Mouse (Mus musculus): ENCODE results near the gene Kirrel3. TPM values are rescaled to one million over a fixed set of nuclear protein-coding genes. Genes with fewer than 3 reads are reported as not detected.

The Kirrel3 gene
- total RNA-seq, 2 experiments from 2014 or later: 0.61 to 0.77 TPM

- H3K4me3 ChIP-seq: no peak overlapping the region
- TF ChIP-seq CTCF (IDR thresholded peaks at IDR 0.05): no peak
- intact Hi-C loops (cut with DNase I): loop anchor here (5.0 kb wide), 1 partner anchor 64 kb away; no protein-coding TSS in a partner anchor
Measured at GRCm38 (mm10) chr9:35048449-35048848, 562.8 kb downstream of the Kirrel3 start.

GRCm38 (mm10) chr9:35049891-35050527 is 564.3 kb downstream of the Kirrel3 start:
- 0 out of 2 replicates have a peak overlapping the region, but pooled peaks have one; percentile 16 for H3K27ac ChIP-seq
- DNase-seq: no peak

More at GRCm38 (mm10) chr9:35048449-35048848, 562.8 kb downstream of the Kirrel3 start:
- no peak for DNase-seq
- H3K27ac ChIP-seq: no peak overlapping the region

GRCm38 (mm10) chr9:35050701-35051454 is 565.2 kb downstream of the Kirrel3 start:
- DNase-seq: no peak
- 0 out of 2 replicates have a peak overlapping the region, but pooled peaks have one; percentile 16 for H3K27ac ChIP-seq
- no peak for TF ChIP-seq CTCF (IDR thresholded peaks at IDR 0.05)
- intact Hi-C loops (cut with DNase I): no loop called here
- H3K4me3 ChIP-seq: no peak overlapping the region

More at GRCm38 (mm10) chr9:35049891-35050527, 564.3 kb downstream of the Kirrel3 start:
- H3K4me3 ChIP-seq: no peak overlapping the region
- TF ChIP-seq CTCF (IDR thresholded peaks at IDR 0.05): no peak
- intact Hi-C loops (cut with DNase I): loop anchor here (5.0 kb wide), 1 partner anchor 62 kb away; no protein-coding TSS in a partner anchor

GRCm38 (mm10) chr9:35051666-35052065 is 566.0 kb downstream of the Kirrel3 start:
- Histone ChIP-seq H3K4me3 (no peak overlapping the region), H3K27ac (no peak overlapping the region)
- DNase-seq: no peak
- TF ChIP-seq CTCF (IDR thresholded peaks at IDR 0.05): no peak
- intact Hi-C loops (cut with DNase I): no loop called here

GRCm38 (mm10) chr9:35052671-35053070 is 567.0 kb downstream of the Kirrel3 start:
- DNase-seq: no peak
- intact Hi-C loops (cut with DNase I): no loop called here
- no peak for TF ChIP-seq CTCF (IDR thresholded peaks at IDR 0.05)
- Histone ChIP-seq H3K27ac (no peak overlapping the region), H3K4me3 (no peak overlapping the region)

- intact Hi-C loops (cut with DNase I): no loop called here
- Histone ChIP-seq H3K27ac (no peak overlapping the region), H3K4me3 (no peak overlapping the region)
- TF ChIP-seq CTCF (IDR thresholded peaks at IDR 0.05): no peak
- DNase-seq: no peak
Measured at GRCm38 (mm10) chr9:35053081-35053480, 567.4 kb downstream of the Kirrel3 start.

GRCm38 (mm10) chr9:35053669-35054068 is 568.0 kb downstream of the Kirrel3 start:
- no peak for DNase-seq
- intact Hi-C loops (cut with DNase I): no loop called here
- H3K27ac ChIP-seq: no peak overlapping the region
- no peak for TF ChIP-seq CTCF (IDR thresholded peaks at IDR 0.05)
- no peak overlapping the region for H3K4me3 ChIP-seq

- intact Hi-C loops (cut with DNase I): no loop called here
- H3K4me3 ChIP-seq: no peak overlapping the region
- TF ChIP-seq CTCF (IDR thresholded peaks at IDR 0.05): no peak
- DNase-seq: no peak
- peak overlapping the region; percentile 24; the same call in 1 of the 2 replicates for H3K27ac ChIP-seq
Measured at GRCm38 (mm10) chr9:35055528-35056330, 570.0 kb downstream of the Kirrel3 start.

GRCm38 (mm10) chr9:35056611-35057010 is 570.9 kb downstream of the Kirrel3 start:
- Histone ChIP-seq H3K27ac (peak overlapping the region; percentile 24; the same call in 1 of the 2 replicates), H3K4me3 (no peak overlapping the region)
- no peak for TF ChIP-seq CTCF (IDR thresholded peaks at IDR 0.05)
- no peak for DNase-seq
- intact Hi-C loops (cut with DNase I): no loop called here

- no peak for TF ChIP-seq CTCF (IDR thresholded peaks at IDR 0.05)
- Histone ChIP-seq H3K27ac (no peak overlapping the region), H3K4me3 (no peak overlapping the region)
- intact Hi-C loops (cut with DNase I): no loop called here
- DNase-seq: no peak
Measured at GRCm38 (mm10) chr9:35057631-35058030, 571.9 kb downstream of the Kirrel3 start.

- TF ChIP-seq CTCF (IDR thresholded peaks at IDR 0.05): no peak
- peak overlapping the region; percentile 64 for H3K27ac ChIP-seq
- no peak overlapping the region for H3K4me3 ChIP-seq
- no peak for DNase-seq
- intact Hi-C loops (cut with DNase I): no loop called here
Measured at GRCm38 (mm10) chr9:35058186-35058585, 572.5 kb downstream of the Kirrel3 start.

GRCm38 (mm10) chr9:35058596-35059354 is 573.1 kb downstream of the Kirrel3 start:
- intact Hi-C loops (cut with DNase I): no loop called here
- Histone ChIP-seq H3K27ac (peak overlapping the region; percentile 65), H3K4me3 (no peak overlapping the region)
- TF ChIP-seq CTCF (IDR thresholded peaks at IDR 0.05): no peak
- peak; percentile 57 for DNase-seq
